Mouse (Mus musculus) cortical plate, adult 2 months (tissue): Measurements from ENCODE around the gene Wwp2.

Experiments used
- CTCF ChIP-seq: fragments of 200-500 bp; IDR thresholded peaks from 2 replicates; pipeline ENCODE4 v1.5.1; 2011; ENCODE audit warnings: mild to moderate bottlenecking, control low read depth, low read length; ENCODE audit not compliant: insufficient read depth; ENCODE audit errors: extremely low read depth
- POLR2A ChIP-seq: fragments of 200-500 bp; IDR thresholded peaks from 2 replicates; pipeline ENCODE4 v1.6.1; 2011; ENCODE audit warnings: mild to moderate bottlenecking, low read length, control low read depth; ENCODE audit not compliant: insufficient read depth; ENCODE audit errors: extremely low read depth

DNA sequence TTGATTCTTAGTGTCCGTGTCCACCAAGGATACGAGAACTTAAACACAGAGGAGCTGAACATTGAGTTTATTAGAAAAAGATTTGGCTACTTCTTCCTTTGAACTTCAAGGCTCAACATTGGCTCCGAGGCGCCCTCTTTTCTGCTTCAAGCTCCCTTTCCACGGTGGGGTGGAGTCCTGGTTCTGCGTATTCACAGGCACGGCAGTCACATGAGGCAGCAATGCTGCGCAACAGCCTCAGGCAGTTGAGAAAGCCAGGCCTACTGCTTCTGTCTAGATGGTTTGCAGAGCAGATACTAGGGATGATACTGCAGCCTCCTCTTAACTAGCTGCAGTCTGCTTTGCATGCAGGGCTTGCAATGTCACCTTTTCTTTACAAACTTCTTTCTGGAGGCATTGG lies 23.6 kb upstream of the Wwp2 start:
- no peak for TF ChIP-seq CTCF
- TF ChIP-seq POLR2A: no peak
